Mouse (Mus musculus) myocyte (in vitro differentiated cells): Measurements from ENCODE around the gene 6030445D17Rik.

Source experiments
- CEBPB ChIP-seq: IDR thresholded peaks from 2 replicates; pipeline ENCODE4 v1.6.1; 2011; ENCODE audit warnings: mild to moderate bottlenecking, moderate library complexity; ENCODE audit not compliant: poor library complexity, insufficient read depth, severe bottlenecking
- E2F4 ChIP-seq: IDR thresholded peaks from one replicate; pipeline ENCODE4 v1.6.1; 2011; ENCODE audit warnings: mild to moderate bottlenecking, control low read depth, moderate library complexity; ENCODE audit not compliant: insufficient read depth
- MAX ChIP-seq: IDR thresholded peaks from one replicate; pipeline ENCODE4 v1.6.1; 2011; ENCODE audit warnings: low read depth, mild to moderate bottlenecking, control low read depth
- MYOD1 ChIP-seq, 3 experiments: IDR thresholded peaks; one replicate each; pipeline ENCODE4 v1.6.1; 2011; ENCODE audit warnings: control low read depth in 2 of 3, low read depth in 2 of 3, mild to moderate bottlenecking in 2 of 3, moderate library complexity in 1 of 3; ENCODE audit not compliant: insufficient read length in 2 of 3, control insufficient read depth in 1 of 3
- MYOG ChIP-seq, 3 experiments: IDR thresholded peaks; one replicate each; pipeline ENCODE4 v1.6.1; 2011; ENCODE audit warnings: control low read depth in 2 of 3, low read depth in 2 of 3, mild to moderate bottlenecking in 2 of 3; ENCODE audit not compliant: insufficient read length in 2 of 3, control insufficient read depth in 1 of 3, insufficient read depth in 1 of 3
- POLR2A ChIP-seq: IDR thresholded peaks from one replicate; pipeline ENCODE4 v1.6.1; 2011; ENCODE audit warnings: low read depth, mild to moderate bottlenecking, control low read depth, moderate library complexity; ENCODE audit not compliant: insufficient read length
- POLR2AphosphoS2 ChIP-seq: IDR thresholded peaks from one replicate; pipeline ENCODE4 v1.6.1; 2011; ENCODE audit warnings: low read depth, control low read depth; ENCODE audit not compliant: insufficient read length
- TCF12 ChIP-seq: IDR thresholded peaks from one replicate; pipeline ENCODE4 v1.6.1; 2011; ENCODE audit warnings: mild to moderate bottlenecking, control low read depth; ENCODE audit not compliant: poor library complexity, insufficient read depth, severe bottlenecking
- TCF3 ChIP-seq: IDR thresholded peaks from one replicate; pipeline ENCODE4 v1.6.1; 2011; ENCODE audit warnings: low read depth, control low read depth; ENCODE audit not compliant: insufficient read length
- USF1 ChIP-seq: IDR thresholded peaks from one replicate; pipeline ENCODE4 v1.6.1; 2011; ENCODE audit warnings: low read depth, mild to moderate bottlenecking, control low read depth, moderate library complexity

- TF ChIP-seq USF1 (no peak), MYOG (IDR thresholded peaks at IDR 0.05; ENCODE audit: control insufficient read depth in 1 of 3, insufficient read depth in 1 of 3, insufficient read length in 2 of 3, low read depth in 2 of 3) (no peak), POLR2A (no peak), E2F4 (no peak), CEBPB (no peak), MAX (no peak), TCF12 (no peak), MYOD1 (IDR thresholded peaks at IDR 0.05; ENCODE audit: control insufficient read depth in 1 of 3, insufficient read length in 2 of 3, low read depth in 2 of 3) (no peak), POLR2AphosphoS2 (no peak), TCF3 (no peak)
Observed at GRCm38 (mm10) chr4:136476692-136477091, 14.6 kb downstream of the 6030445D17Rik start.
